Mouse (Mus musculus) bone marrow, adult 2 months (tissue): ENCODE measurements around the gene Serinc5. TPM values are rescaled to one million over a fixed set of nuclear protein-coding genes. Genes with fewer than 3 reads are reported as not detected.
"Not testable (repeated sequence)": the region's sequence is repeated elsewhere in the genome, so short reads cannot be mapped to it uniquely, and the experiment has no call there.

Source experiments
- H3K27ac ChIP-seq: fragments of 200-500 bp; 2 replicates; pipeline ENCODE4 v1.5.1; 2012; ENCODE audit warnings: low read depth, mild to moderate bottlenecking, control low read depth, inconsistent platforms, low read length; ENCODE audit not compliant: control insufficient read depth, poor library complexity, insufficient read depth
- H3K4me1 ChIP-seq: fragments of 200-500 bp; 2 replicates; pipeline ENCODE4 v1.6.1; 2011; ENCODE audit warnings: low read length; ENCODE audit not compliant: control insufficient read depth, insufficient read depth
- H3K4me3 ChIP-seq: fragments of 200-500 bp; replicated peaks from 2 replicates; pipeline ENCODE3; 2011; ENCODE audit warnings: mild to moderate bottlenecking, low read depth, low read length, control low read depth; ENCODE audit not compliant: control insufficient read depth
- CTCF ChIP-seq: fragments of 200-500 bp; IDR thresholded peaks from 2 replicates; pipeline ENCODE4 v1.5.1; 2011; ENCODE audit warnings: low read length, control low read depth; ENCODE audit not compliant: control insufficient read depth, insufficient read depth
- POLR2A ChIP-seq: fragments of 200-500 bp; IDR thresholded peaks from 2 replicates; pipeline ENCODE4 v1.6.1; 2011; ENCODE audit warnings: low read depth, mild to moderate bottlenecking, control low read depth, low read length, borderline replicate concordance; ENCODE audit not compliant: control insufficient read depth
- WGBS: fragments of 180-500 bp; shearing (Covaris S2); methylation state at CpG from one replicate; pipeline ENCODE4 v1.1.7; 2018; 5-methylcytosine and 5-hydroxymethylcytosine counted together
- polyA plus RNA-seq: library from polyadenylated mRNA; stranded (reverse); fragments of >200 nt; gene quantifications from 2 replicates; pipeline ENCODE4 v1.2.4, GENCODE M21; 2011; ENCODE audit warnings: low replicate concordance; ENCODE audit not compliant: missing spikeins, insufficient read depth, insufficient read length

Serinc5 gene
- polyA plus RNA-seq, 1 experiment: 17.4 TPM

DNA sequence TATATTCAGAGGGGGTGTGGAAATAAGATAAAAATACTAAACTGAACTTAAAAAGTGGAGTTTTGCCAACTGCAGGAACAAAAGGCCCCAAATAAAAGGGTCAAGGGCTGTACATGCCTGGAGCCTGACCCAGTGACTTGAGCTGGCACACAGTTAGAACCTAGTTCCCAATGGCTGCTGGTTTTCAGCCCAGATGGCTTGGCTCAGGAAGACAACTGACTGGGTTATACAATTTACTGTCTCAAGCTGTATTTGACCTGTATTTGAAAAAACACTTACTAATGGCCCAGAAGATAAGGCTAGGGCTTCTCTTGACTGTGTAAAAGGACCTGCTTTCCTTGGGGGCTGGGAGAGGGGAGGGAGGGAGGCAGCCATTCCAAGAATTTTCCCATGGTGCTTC, 21.6 kb upstream of the Serinc5 start:
- H3K27ac ChIP-seq: no peak overlapping the region
- no peak overlapping the region for H3K4me3 ChIP-seq
- TF ChIP-seq POLR2A: no peak
- TF ChIP-seq CTCF: no peak
- H3K4me1 ChIP-seq: peaks cover 2% of the 10 kb centered on the region; the same call in 1 of the 2 replicates

GRCm38 (mm10) chr13:92591225-92591624, 19.7 kb upstream of the Serinc5 start:
- TF ChIP-seq CTCF: no peak
- TF ChIP-seq POLR2A: no peak

GRCm38 (mm10) chr13:92592268-92592785, 18.6 kb upstream of the Serinc5 start:
- H3K27ac ChIP-seq: peak overlapping the region; percentile 72
- TF ChIP-seq CTCF (no peak), POLR2A (no peak)
- WGBS: 66% methylated on average over 5 of the region's 5 CpGs
- no peak overlapping the region for H3K4me3 ChIP-seq
- peaks cover 2% of the 10 kb centered on the region; the same call in 1 of the 2 replicates for H3K4me1 ChIP-seq

More at GRCm38 (mm10) chr13:92591225-92591624, 19.7 kb upstream of the Serinc5 start:
- Histone ChIP-seq H3K4me3 (no peak overlapping the region), H3K4me1 (peaks cover 2% of the 10 kb centered on the region; the same call in 1 of the 2 replicates), H3K27ac (no peak overlapping the region)
- 77% methylated on average over 3 of the region's 3 CpGs for WGBS

GRCm38 (mm10) chr13:92592786-92593635, 17.9 kb upstream of the Serinc5 start:
- TF ChIP-seq CTCF (no peak), POLR2A (no peak)
- WGBS: 38% methylated on average over 12 of the region's 12 CpGs
- Histone ChIP-seq H3K4me3 (no peak overlapping the region), H3K4me1 (peaks cover 2% of the 10 kb centered on the region; the same call in 1 of the 2 replicates), H3K27ac (peak overlapping the region; percentile 72)

- H3K4me3 ChIP-seq: no peak overlapping the region
- H3K4me1 ChIP-seq: peaks cover 2% of the 10 kb centered on the region; the same call in 1 of the 2 replicates
- 54% methylated on average over 3 of the region's 3 CpGs for WGBS
- TF ChIP-seq CTCF: no peak
- no peak for TF ChIP-seq POLR2A
- peak overlapping the region; percentile 26 for H3K27ac ChIP-seq
Measured at GRCm38 (mm10) chr13:92593731-92594396, 17.0 kb upstream of the Serinc5 start.

DNA sequence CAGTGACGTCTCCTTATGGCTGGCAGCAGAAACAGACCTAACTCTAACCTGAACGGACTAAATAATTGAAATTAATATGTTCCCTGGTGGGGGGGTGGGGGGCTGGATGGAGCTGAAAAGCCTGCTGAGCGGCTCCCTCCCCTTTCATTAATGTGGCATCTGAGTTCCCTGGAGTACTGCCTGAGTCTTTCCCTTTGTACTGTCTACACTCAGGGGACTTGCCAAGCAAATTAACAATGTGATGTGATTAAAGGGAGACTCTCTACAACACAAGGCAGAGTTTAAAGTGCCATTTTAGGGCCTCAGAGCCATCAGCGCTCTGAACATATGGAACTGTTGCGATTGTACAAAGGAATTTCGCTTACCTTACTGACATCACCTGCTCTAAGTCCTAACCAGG, 16.4 kb upstream of the Serinc5 start:
- Histone ChIP-seq H3K27ac (no peak overlapping the region), H3K4me3 (no peak overlapping the region), H3K4me1 (peaks cover 2% of the 10 kb centered on the region; the same call in 1 of the 2 replicates)
- WGBS: 90% methylated on average over 6 of the region's 6 CpGs
- TF ChIP-seq CTCF: no peak
- TF ChIP-seq POLR2A: no peak

GRCm38 (mm10) chr13:92594907-92595306, 16.0 kb upstream of the Serinc5 start:
- TF ChIP-seq POLR2A (no peak), CTCF (no peak)
- Histone ChIP-seq H3K27ac (no peak overlapping the region), H3K4me3 (no peak overlapping the region), H3K4me1 (peaks cover 2% of the 10 kb centered on the region; the same call in 1 of the 2 replicates)
- 79% methylated on average over 3 of the region's 3 CpGs for WGBS

DNA sequence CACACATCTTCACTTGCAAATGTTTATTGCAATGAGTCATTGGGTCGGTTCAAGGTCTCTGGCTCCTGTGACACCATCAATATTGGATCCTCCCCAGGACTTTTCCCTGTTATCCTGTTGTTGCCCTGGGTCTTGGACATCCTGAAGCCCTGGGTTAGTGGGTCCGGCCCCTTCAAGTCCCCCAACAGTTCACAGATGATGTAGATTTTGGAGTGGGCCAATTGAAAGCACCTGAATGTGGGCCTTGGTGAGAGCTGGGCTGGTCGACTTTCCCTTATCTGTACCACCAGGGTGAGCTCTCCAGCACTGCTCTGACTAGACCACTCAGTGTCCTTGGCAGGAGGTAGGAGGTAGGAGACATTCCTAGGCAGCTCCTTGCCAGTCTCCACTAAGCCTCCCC, 15.5 kb upstream of the Serinc5 start:
- 58% methylated on average over 3 of the region's 3 CpGs for WGBS
- H3K4me1 ChIP-seq: peaks cover 2% of the 10 kb centered on the region; the same call in 1 of the 2 replicates
- TF ChIP-seq POLR2A: no peak
- TF ChIP-seq CTCF: no peak

GRCm38 (mm10) chr13:92605306-92605705, 5.6 kb upstream of the Serinc5 start:
- H3K4me3 ChIP-seq, H3K4me1 ChIP-seq, H3K27ac ChIP-seq: not testable (repeated sequence)
- WGBS: 75% methylated on average over 4 of the region's 4 CpGs

More for the DNA sequence above, 15.5 kb upstream of the Serinc5 start:
- Histone ChIP-seq H3K27ac (no peak overlapping the region), H3K4me3 (no peak overlapping the region)
